Mouse (Mus musculus) liver, adult 2 months (tissue): ENCODE measurements at regions not wholly inside any gene's neighbourhood (a gene's known extent, or its start where the extent isn't known, plus 50 kb on each side); places are given as distances from the start of the nearest gene placed in this dataset.

Experiments
- DNase-seq: peaks from one replicate; pipeline ENCODE4 v3.0.0-alpha.2; 2011; ENCODE audit warnings: low read depth, low spot score; ENCODE audit errors: extremely low read depth
- H3K27ac ChIP-seq: fragments of 200-500 bp; replicated peaks from 2 replicates; pipeline ENCODE4 v1.5.1; 2012; ENCODE audit warnings: low read depth, mild to moderate bottlenecking, control low read depth, inconsistent platforms, low read length; ENCODE audit not compliant: insufficient read depth
- H3K27me3 ChIP-seq: fragments of 200-500 bp; 2 replicates; pipeline ENCODE4 v1.6.1; 2012; ENCODE audit warnings: mild to moderate bottlenecking, moderate library complexity, low read length, inconsistent platforms; ENCODE audit not compliant: control insufficient read depth, insufficient read depth
- H3K36me3 ChIP-seq: fragments of 200-500 bp; 2 replicates; pipeline ENCODE4 v1.6.1; 2012; ENCODE audit warnings: low read length, inconsistent platforms; ENCODE audit not compliant: control insufficient read depth, insufficient read depth
- H3K4me1 ChIP-seq: fragments of 200-500 bp; 2 replicates; pipeline ENCODE4 v1.6.1; 2011; ENCODE audit warnings: low read length; ENCODE audit not compliant: control insufficient read depth, insufficient read depth
- H3K4me3 ChIP-seq: fragments of 200-500 bp; 2 replicates; pipeline ENCODE4 v1.5.1; 2011; ENCODE audit warnings: low read depth, mild to moderate bottlenecking, control low read depth, low read length, moderate library complexity; ENCODE audit not compliant: insufficient read depth
- H3K79me2 ChIP-seq: fragments of 200-500 bp; 2 replicates; pipeline ENCODE4 v1.6.1; 2012; ENCODE audit warnings: inconsistent platforms, mild to moderate bottlenecking, low read length, moderate library complexity; ENCODE audit not compliant: control insufficient read depth, insufficient read depth
- H3K9ac ChIP-seq: fragments of 200-500 bp; 2 replicates; pipeline ENCODE4 v1.6.1; 2012; ENCODE audit warnings: low read depth, mild to moderate bottlenecking, control low read depth, inconsistent platforms, low read length
- CTCF ChIP-seq: fragments of 200-500 bp; IDR thresholded peaks from 2 replicates; pipeline ENCODE4 v1.5.1; 2011; ENCODE audit warnings: low read depth, low read length, control low read depth
- POLR2A ChIP-seq: fragments of 200-500 bp; IDR thresholded peaks from 2 replicates; pipeline ENCODE4 v1.6.1; 2011; ENCODE audit warnings: low read length, control low read depth; ENCODE audit not compliant: insufficient read depth; ENCODE audit errors: extremely low read depth
- WGBS: fragments of 180-500 bp; shearing (Covaris S2); methylation state at CpG from one replicate; pipeline ENCODE4 v1.1.7; 2018; 5-methylcytosine and 5-hydroxymethylcytosine counted together

DNA sequence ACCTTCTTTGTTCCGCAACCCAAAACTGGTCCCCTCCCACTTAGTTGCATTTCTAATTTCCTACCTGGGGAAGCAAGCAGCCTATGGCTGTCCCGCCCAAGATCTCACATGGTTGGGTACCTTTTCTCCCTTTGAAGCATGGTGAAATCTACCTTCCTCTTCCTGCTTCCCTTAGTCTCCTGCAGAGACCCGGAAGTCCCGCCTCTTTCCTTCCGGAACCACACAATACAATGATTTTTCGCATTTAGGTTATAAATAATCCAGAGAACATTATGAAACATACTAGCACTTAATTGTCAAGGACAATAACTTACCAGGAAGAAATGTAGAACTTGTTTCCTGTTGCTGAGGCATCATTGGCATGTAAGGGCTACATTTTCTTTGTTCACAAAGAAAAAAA lies 58.8 kb downstream of the 1700009N14Rik start:
- no peaks in the 10 kb centered on the region for H3K27me3 ChIP-seq
- DNase-seq = no peak
- TF ChIP-seq CTCF = no peak
- no peak for TF ChIP-seq POLR2A
- H3K9ac ChIP-seq = no peak overlapping the region
- H3K4me3 ChIP-seq = no peak overlapping the region
- no peaks in the 10 kb centered on the region for H3K79me2 ChIP-seq
- no peaks in the 10 kb centered on the region for H3K4me1 ChIP-seq
- 90% methylated on average over 6 of the region's 6 CpGs for WGBS
- no peak overlapping the region for H3K27ac ChIP-seq
- H3K36me3 ChIP-seq = no peaks in the 10 kb centered on the region

DNA sequence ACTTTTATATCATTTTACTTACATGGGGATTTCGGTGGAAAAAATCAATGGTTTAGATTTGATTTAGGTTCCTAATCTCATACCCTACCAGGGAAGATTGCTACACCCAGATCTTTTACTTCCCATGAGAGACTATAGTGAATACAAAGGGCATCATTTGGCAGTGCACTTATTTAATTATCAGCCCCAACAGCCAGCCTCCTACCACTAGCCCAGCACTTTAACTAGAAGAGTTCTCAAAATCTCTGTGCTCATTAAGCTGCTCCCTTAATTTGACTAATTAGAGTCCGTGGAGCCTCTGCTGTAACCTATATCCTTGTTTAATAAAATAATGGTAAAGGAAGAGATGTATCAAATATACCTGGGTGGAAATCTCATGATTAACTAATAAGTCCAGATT lies 77.4 kb downstream of the 1700009N14Rik start:
- TF ChIP-seq CTCF = no peak
- no peak for TF ChIP-seq POLR2A
- H3K79me2 ChIP-seq = no peaks in the 10 kb centered on the region

GRCm38 (mm10) chr4:39528661-39529060 lies 78.6 kb downstream of the 1700009N14Rik start:
- no peak for TF ChIP-seq POLR2A
- no peak for TF ChIP-seq CTCF
- 80% methylated on average over 4 of the region's 4 CpGs for WGBS

More for the DNA sequence above, 77.4 kb downstream of the 1700009N14Rik start:
- H3K4me3 ChIP-seq = no peak overlapping the region
- no peak overlapping the region for H3K9ac ChIP-seq
- 70% methylated on average over 2 of the region's 2 CpGs for WGBS
- DNase-seq = no peak
- no peaks in the 10 kb centered on the region for H3K36me3 ChIP-seq
- no peak overlapping the region for H3K27ac ChIP-seq
- H3K27me3 ChIP-seq = no peaks in the 10 kb centered on the region
- H3K4me1 ChIP-seq = no peaks in the 10 kb centered on the region

GRCm38 (mm10) chr4:39556101-39556763 lies 106.1 kb downstream of the 1700009N14Rik start:
- Histone ChIP-seq H3K4me1 (peaks cover 4% of the 10 kb centered on the region; the same call in 1 of the 2 replicates), H3K4me3 (no peak overlapping the region), H3K79me2 (no peaks in the 10 kb centered on the region), H3K9ac (no peak overlapping the region), H3K27ac (peak overlapping the region; percentile 51; the same call in 1 of the 2 replicates), H3K27me3 (no peaks in the 10 kb centered on the region), H3K36me3 (no peaks in the 10 kb centered on the region)
- WGBS = 25% methylated on average over 3 of the region's 3 CpGs
- no peak for TF ChIP-seq CTCF
- no peak for TF ChIP-seq POLR2A
- DNase-seq = peak; percentile 98

More at GRCm38 (mm10) chr4:39528661-39529060, 78.6 kb downstream of the 1700009N14Rik start:
- H3K4me1 ChIP-seq = no peaks in the 10 kb centered on the region
- no peak overlapping the region for H3K27ac ChIP-seq
- no peaks in the 10 kb centered on the region for H3K79me2 ChIP-seq
- no peaks in the 10 kb centered on the region for H3K36me3 ChIP-seq
- no peak for DNase-seq
- H3K27me3 ChIP-seq = no peaks in the 10 kb centered on the region
- no peak overlapping the region for H3K4me3 ChIP-seq
- H3K9ac ChIP-seq = no peak overlapping the region

GRCm38 (mm10) chr4:39597426-39597825 lies 147.3 kb downstream of the 1700009N14Rik start:
- Histone ChIP-seq H3K36me3 (no peaks in the 10 kb centered on the region), H3K4me3 (no peak overlapping the region), H3K79me2 (no peaks in the 10 kb centered on the region), H3K27me3 (no peaks in the 10 kb centered on the region), H3K4me1 (no peaks in the 10 kb centered on the region), H3K27ac (no peak overlapping the region), H3K9ac (no peak overlapping the region)
- no peak for DNase-seq
- WGBS = 68% methylated on average over 2 of the region's 2 CpGs
- TF ChIP-seq CTCF (no peak), POLR2A (no peak)

DNA sequence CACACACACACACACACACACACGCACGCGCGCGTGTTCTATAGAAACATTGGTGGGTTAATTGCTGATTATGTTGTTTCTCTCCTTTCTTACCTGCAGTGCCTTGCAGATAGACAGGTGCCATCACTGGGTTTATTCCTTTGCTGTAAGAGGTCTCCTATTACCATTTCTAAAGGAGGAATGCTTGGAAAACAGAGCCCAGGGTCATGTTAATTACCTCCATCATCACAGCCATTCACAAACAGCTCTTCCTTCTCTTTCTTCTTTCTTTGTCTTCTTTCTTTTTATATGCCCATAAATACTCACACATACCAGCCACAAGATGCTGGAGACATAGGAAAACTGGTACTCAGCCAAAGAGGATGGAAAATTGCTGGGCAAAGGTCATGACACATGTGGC lies 155.0 kb downstream of the 1700009N14Rik start:
- Histone ChIP-seq H3K79me2 (no peaks in the 10 kb centered on the region), H3K4me1 (no peaks in the 10 kb centered on the region), H3K9ac (no peak overlapping the region), H3K36me3 (no peaks in the 10 kb centered on the region), H3K27ac (no peak overlapping the region), H3K27me3 (no peaks in the 10 kb centered on the region), H3K4me3 (no peak overlapping the region)
- WGBS = 94% methylated on average over 5 of the region's 5 CpGs
- DNase-seq = no peak
- TF ChIP-seq POLR2A (no peak), CTCF (no peak)
